Mouse (Mus musculus) kidney, embryonic 16.5 days (tissue): ENCODE measurements around the gene Rhoj. TPM values are rescaled to one million over a fixed set of nuclear protein-coding genes. Genes with fewer than 3 reads are reported as not detected.

Experiments
- ATAC-seq: fragments of 200-750 bp; cut with Nextera tagmentation; 2 replicates; pipeline ENCODE4 v1.8.0; 2017; ENCODE audit warnings: moderate TSS enrichment; ENCODE audit not compliant: low FRiP score, low TSS enrichment
- H3K27ac ChIP-seq: fragments of 300-500 bp; sonication (generic); 2 replicates; pipeline ENCODE4 v1.5.1; 2014; ENCODE audit warnings: low read length
- H3K27me3 ChIP-seq: fragments of 300-500 bp; sonication (generic); 2 replicates; pipeline ENCODE4 v1.6.1; 2014; ENCODE audit warnings: low read length, control low read depth, mixed read lengths; ENCODE audit not compliant: insufficient read depth
- H3K36me3 ChIP-seq: fragments of 300-500 bp; sonication (generic); 2 replicates; pipeline ENCODE4 v1.6.1; 2014; ENCODE audit warnings: low read length, control low read depth, mixed read lengths; ENCODE audit not compliant: insufficient read depth
- H3K4me1 ChIP-seq: fragments of 300-500 bp; sonication (generic); 2 replicates; pipeline ENCODE4 v1.6.1; 2014; ENCODE audit warnings: low read length, control low read depth, mixed read lengths; ENCODE audit not compliant: insufficient read depth
- H3K4me2 ChIP-seq: fragments of 300-500 bp; sonication (generic); replicated peaks from 2 replicates; pipeline ENCODE4 v1.6.1; 2014; ENCODE audit warnings: low read depth, low read length
- H3K4me3 ChIP-seq: fragments of 300-500 bp; sonication (generic); 2 replicates; pipeline ENCODE4 v1.5.1; 2014; ENCODE audit warnings: mild to moderate bottlenecking, low read length
- H3K9ac ChIP-seq: fragments of 300-500 bp; sonication (generic); replicated peaks from 2 replicates; pipeline ENCODE4 v1.6.1; 2014; ENCODE audit warnings: low read length
- H3K9me3 ChIP-seq: fragments of 300-500 bp; sonication (generic); 2 replicates; pipeline ENCODE4 v1.6.1; 2016; ENCODE audit warnings: low read length, control low read depth
- WGBS: fragments of 180-500 bp; shearing (Covaris S2); extraction: QIAGEN DNeasy Blood & Tissue Kit; methylation state at CpG from one replicate; pipeline ENCODE4 v1.1.7; 2014; 5-methylcytosine and 5-hydroxymethylcytosine counted together
- polyA plus RNA-seq: library from polyadenylated mRNA; unstranded; fragments of >200 nt; fragmentation: Nextera tagmentation; extraction: Ambion mirVana; gene quantifications from 2 replicates; pipeline ENCODE4 v1.2.1, GENCODE M21; 2015

Rhoj gene
- polyA plus RNA-seq = 57.3 and 58.3 TPM in 2 replicates

DNA sequence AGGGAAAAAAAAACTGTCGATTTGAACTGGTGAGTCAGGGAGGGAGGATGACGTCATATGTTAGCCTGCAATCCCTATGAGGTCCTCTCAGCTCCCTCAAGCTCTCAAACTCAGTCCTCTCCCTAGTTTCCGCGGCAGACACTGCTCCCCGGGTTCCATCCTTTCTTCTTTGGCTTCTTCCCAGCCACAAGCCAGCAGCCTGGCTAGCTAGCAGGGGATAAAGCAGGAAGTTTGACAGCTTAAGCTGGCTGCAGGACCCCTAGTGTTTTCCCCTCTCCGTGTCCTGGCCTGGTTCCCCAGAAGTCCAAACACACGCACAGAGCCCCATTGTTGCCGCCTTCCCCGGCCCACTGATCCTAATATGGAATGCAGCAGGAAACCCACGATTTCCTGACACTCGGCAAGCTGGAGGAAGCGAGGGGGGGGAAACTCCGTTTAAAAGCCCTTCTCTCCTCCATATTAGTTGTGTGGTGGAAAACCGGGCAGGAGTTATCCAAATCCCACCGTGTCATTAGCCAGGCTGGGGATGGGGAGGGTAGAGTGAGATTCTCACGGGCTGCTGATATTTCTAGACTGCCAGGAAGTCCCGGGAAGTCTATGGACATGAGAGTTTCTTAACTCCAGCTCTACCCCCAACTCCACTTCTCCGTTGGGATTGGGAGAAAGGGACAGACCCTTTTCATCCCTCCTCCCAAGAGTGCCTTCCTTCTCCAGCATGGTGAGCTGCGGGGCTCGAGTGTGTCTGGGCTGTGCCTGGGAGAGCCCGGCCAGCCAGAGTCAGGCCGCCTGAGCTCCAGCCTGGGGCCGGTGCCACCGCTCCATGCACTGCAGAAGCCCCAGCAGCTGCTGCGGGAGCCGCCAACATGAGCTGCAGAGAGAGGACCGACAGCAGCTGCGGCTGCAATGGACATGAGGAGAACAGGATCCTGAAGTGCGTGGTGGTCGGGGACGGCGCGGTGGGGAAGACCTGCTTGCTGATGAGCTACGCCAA, at the start of gene Rhoj:
Gene Rhoj, plus strand, starts transcription at position 362 of the 991 bp plus-strand sequence.
- peak; percentile 83 for ATAC-seq
- Histone ChIP-seq H3K4me2 (peak within 1 kb of the TSS; percentile 82), H3K4me1 (peaks cover 4% of the 10 kb centered on the region; the same call in 1 of the 2 replicates), H3K9ac (peak within 1 kb of the TSS; percentile 73), H3K4me3 (peak within 1 kb of the TSS; percentile 56), H3K36me3 (no peaks in the 10 kb centered on the region), H3K9me3 (no peaks in the 10 kb centered on the region), H3K27ac (peak within 1 kb of the TSS; percentile 89), H3K27me3 (no peaks in the 10 kb centered on the region)
- WGBS = under 1% methylated on average over 34 of the region's 34 CpGs

DNA sequence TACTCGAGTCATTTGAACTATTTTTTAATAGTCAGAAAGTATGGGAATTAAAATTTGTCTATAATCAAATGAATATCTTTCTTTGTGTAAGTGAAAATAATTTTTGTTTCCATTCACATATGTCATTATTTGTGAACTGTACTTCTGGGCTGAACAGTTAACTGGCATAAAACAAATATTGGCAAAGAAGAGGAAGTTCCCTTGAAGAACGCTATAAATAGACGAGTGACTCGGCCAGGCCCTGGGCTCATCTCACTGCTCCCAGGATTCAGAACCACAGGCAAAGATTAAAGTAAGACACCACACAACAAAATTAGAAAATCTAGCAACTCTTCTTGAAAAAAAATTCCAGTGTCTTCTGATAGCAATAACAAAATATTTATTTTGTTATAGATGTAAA, 36.4 kb upstream of the Rhoj start:
- ATAC-seq = no peak
- H3K36me3 ChIP-seq = no peaks in the 10 kb centered on the region
- no peak overlapping the region for H3K4me2 ChIP-seq
- H3K4me1 ChIP-seq = no peaks in the 10 kb centered on the region
- no peak overlapping the region for H3K4me3 ChIP-seq
- H3K9ac ChIP-seq = no peak overlapping the region
- no peaks in the 10 kb centered on the region for H3K9me3 ChIP-seq
- no peaks in the 10 kb centered on the region for H3K27me3 ChIP-seq
- 68% methylated on average over 4 of the region's 4 CpGs for WGBS
- H3K27ac ChIP-seq = no peak overlapping the region

DNA sequence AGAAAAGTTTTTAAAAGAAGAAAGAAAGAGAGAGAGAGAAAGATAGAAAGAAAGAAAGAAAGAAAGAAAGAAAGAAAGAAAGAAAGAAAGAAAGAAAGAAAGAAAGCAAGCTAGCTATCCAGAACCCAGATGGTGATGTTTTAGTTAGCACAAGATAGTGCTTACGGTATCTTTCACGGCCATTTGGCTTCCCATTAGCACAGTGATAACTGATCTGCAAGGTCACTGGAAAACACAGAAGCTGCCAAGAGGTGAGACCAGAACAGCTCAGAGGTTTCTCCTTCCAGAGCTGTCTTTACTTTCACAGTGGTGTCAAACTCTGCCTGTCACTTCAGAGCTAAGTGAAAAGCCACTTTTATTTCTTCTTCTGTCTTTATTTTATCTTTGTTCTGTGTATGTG, 32.4 kb upstream of the Rhoj start:
- H3K9me3 ChIP-seq = no peaks in the 10 kb centered on the region
- H3K36me3 ChIP-seq = no peaks in the 10 kb centered on the region
- H3K27me3 ChIP-seq = no peaks in the 10 kb centered on the region
- H3K4me1 ChIP-seq = no peaks in the 10 kb centered on the region
- H3K27ac ChIP-seq = no peak overlapping the region
- WGBS = 26% methylated on average over 2 of the region's 2 CpGs
- H3K4me3 ChIP-seq = no peak overlapping the region
- no peak overlapping the region for H3K9ac ChIP-seq
- ATAC-seq = no peak
- no peak overlapping the region for H3K4me2 ChIP-seq

DNA sequence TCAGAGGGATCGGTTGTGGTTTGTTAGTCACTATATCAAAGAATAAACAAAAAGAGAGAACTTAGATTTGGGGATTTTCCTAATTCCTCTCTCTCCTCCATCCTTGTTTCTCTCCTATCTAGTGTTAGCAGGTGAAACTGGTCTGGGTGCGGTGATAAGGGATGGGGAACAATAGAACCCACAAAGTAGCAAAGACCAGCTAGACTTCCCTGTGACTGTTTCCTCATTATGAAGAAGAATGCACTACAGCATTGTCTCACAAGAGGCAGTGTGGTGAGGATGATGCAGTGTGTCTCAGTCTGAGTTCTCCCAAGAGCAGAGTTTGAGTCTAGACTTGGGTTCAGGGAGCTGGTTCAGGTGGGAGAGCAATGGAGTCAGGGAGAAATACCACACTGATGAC, 30.7 kb upstream of the Rhoj start:
- no peaks in the 10 kb centered on the region for H3K36me3 ChIP-seq
- no peaks in the 10 kb centered on the region for H3K27me3 ChIP-seq
- H3K4me2 ChIP-seq = no peak overlapping the region
- H3K27ac ChIP-seq = no peak overlapping the region
- no peaks in the 10 kb centered on the region for H3K4me1 ChIP-seq
- H3K4me3 ChIP-seq = no peak overlapping the region
- no peak overlapping the region for H3K9ac ChIP-seq
- no peaks in the 10 kb centered on the region for H3K9me3 ChIP-seq
- no peak for ATAC-seq
- WGBS = 97% methylated on average over 2 of the region's 2 CpGs

DNA sequence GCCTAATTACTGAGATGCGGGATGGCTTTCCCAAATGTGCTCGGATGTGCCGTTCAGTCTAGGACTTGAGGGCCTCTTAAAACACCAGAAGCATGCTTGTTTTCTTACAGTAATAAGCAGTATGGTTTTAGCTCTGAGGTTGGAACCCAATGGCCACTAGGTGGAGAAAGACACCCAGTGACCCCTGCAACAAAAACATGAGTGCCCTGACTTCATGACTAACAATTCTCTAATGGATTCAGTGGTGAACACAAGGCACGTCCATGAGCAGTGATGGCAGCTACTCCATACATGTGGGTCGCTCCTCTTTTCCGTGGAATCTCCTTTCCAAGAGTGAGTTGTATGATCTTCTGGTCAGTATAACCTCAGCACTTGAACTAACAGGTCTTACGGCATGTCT, 27.6 kb upstream of the Rhoj start:
- WGBS = 72% methylated on average over 7 of the region's 7 CpGs
- H3K27ac ChIP-seq = no peak overlapping the region

DNA sequence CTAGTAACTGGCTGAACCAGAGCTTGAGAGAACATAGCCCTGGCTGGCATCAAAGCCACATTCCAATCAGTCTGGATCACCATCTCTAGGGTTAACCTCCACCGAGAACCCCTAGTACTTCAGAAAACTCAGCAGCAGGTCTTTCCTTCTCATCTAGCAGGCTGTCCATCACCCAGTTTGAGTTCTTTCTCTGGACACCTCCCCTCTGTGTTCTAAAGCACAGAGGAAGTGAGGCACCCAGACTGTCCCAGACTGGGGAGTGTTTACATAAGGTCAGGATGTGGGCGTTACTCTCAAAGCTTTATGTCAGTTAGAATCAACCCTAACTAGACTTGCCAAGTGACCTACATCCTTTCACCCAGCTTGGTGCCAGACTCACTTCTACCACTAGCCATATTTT, 24.9 kb upstream of the Rhoj start:
- Histone ChIP-seq H3K36me3 (no peaks in the 10 kb centered on the region), H3K27me3 (no peaks in the 10 kb centered on the region), H3K9me3 (no peaks in the 10 kb centered on the region), H3K27ac (no peak overlapping the region), H3K4me1 (peaks cover 3% of the 10 kb centered on the region; the same call in 1 of the 2 replicates), H3K4me2 (no peak overlapping the region), H3K9ac (no peak overlapping the region), H3K4me3 (no peak overlapping the region)
- 31% methylated on average over 2 of the region's 2 CpGs for WGBS
- ATAC-seq = no peak

More for the DNA sequence above, 27.6 kb upstream of the Rhoj start:
- Histone ChIP-seq H3K27me3 (no peaks in the 10 kb centered on the region), H3K4me2 (no peak overlapping the region), H3K36me3 (no peaks in the 10 kb centered on the region), H3K9ac (no peak overlapping the region), H3K4me3 (no peak overlapping the region), H3K9me3 (no peaks in the 10 kb centered on the region), H3K4me1 (peaks cover 3% of the 10 kb centered on the region; the same call in 1 of the 2 replicates)
- no peak for ATAC-seq

DNA sequence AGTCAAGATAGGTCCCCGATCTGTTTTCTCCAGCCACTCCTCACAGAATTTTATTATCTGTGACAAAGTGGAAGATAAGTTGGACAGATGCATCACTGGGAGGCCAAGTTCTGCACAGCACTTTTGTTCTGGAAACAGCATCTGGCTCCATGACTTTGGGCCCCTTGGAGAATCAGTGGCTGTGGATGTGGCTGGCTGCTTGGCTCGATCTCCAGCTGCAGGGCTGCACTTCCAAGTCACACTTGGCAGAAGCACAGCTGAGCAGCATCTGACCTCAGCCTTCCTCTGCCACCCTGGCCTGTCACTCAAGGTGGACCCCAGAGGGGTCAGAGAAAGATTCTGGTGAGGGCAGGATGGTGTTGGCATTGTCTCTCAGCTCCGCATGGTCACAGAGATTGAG, 22.0 kb upstream of the Rhoj start:
- no peak overlapping the region for H3K4me3 ChIP-seq
- no peak for ATAC-seq
- WGBS = 41% methylated on average over 3 of the region's 3 CpGs

DNA sequence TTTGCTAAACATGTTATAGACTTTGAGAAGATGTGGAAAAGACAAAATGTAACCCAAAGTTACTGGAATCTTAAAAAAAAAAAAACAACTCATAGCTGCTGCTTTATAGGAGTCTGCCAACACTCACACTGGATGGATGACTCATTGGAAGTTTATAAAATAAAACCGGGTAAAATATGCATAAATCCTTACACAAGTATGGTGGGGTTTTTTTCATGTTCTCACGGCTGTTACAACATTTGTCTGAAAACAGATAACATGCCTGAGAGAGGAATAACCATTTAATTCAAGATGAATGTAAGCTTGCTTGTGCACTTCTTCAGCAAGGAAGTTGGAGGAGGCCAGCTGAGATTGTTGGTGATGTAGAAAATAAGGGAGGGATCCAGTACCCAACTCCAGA, 17.6 kb upstream of the Rhoj start:
- Histone ChIP-seq H3K27me3 (no peaks in the 10 kb centered on the region), H3K4me1 (no peaks in the 10 kb centered on the region), H3K9me3 (no peaks in the 10 kb centered on the region), H3K4me3 (no peak overlapping the region), H3K27ac (no peak overlapping the region), H3K4me2 (no peak overlapping the region), H3K36me3 (no peaks in the 10 kb centered on the region), H3K9ac (no peak overlapping the region)
- no peak for ATAC-seq
- WGBS = 75% methylated on average over 2 of the region's 2 CpGs

More for the DNA sequence above, 22.0 kb upstream of the Rhoj start:
- Histone ChIP-seq H3K27me3 (no peaks in the 10 kb centered on the region), H3K4me2 (no peak overlapping the region), H3K9ac (no peak overlapping the region), H3K9me3 (no peaks in the 10 kb centered on the region), H3K36me3 (no peaks in the 10 kb centered on the region), H3K27ac (no peak overlapping the region), H3K4me1 (peaks cover 3% of the 10 kb centered on the region; the same call in 1 of the 2 replicates)

DNA sequence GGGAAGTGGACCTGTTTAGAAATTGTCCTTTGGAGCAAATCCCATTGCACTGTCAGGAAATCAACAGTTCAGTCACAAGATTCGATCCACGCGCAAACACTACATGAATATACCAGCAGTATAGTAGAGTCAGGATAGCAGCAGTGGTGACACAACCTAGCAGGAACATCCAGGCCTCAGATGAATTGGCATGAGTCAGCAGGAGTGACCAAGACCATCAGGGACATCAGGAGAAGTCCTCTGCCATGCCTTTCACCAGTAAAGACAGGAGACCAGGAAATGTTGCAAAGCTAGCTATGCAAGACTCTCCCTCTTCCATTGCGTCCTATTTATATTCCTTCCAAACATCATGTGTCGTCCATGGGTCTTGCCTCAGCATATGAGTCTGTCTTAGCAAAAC, 16.6 kb upstream of the Rhoj start:
- no peak for ATAC-seq
- Histone ChIP-seq H3K9me3 (no peaks in the 10 kb centered on the region), H3K4me2 (no peak overlapping the region), H3K36me3 (no peaks in the 10 kb centered on the region), H3K9ac (no peak overlapping the region), H3K4me3 (no peak overlapping the region), H3K27ac (no peak overlapping the region), H3K4me1 (no peaks in the 10 kb centered on the region), H3K27me3 (no peaks in the 10 kb centered on the region)
- 94% methylated on average over 5 of the region's 5 CpGs for WGBS

DNA sequence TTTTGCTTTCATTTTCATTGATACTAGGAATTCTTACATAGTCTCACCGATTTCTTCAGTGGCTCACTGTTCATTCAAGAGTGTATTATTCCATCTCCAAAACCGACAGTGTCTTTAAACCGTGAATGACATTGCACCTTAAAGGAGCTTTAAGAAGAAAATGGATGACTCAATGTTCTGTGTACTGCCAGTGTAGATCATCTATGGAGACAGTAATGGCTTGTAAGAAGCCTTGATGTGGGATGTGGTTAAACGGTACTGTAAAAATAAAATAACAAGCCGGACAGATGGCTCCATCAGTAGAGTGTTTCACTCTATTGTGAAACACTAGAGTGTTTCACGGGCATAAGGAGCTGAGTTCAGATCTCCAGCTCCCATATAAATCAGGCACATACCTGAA, 15.2 kb upstream of the Rhoj start:
- H3K4me2 ChIP-seq = no peak overlapping the region
- H3K4me1 ChIP-seq = no peaks in the 10 kb centered on the region
- H3K9ac ChIP-seq = no peak overlapping the region
- ATAC-seq = no peak
- no peak overlapping the region for H3K4me3 ChIP-seq
- WGBS = 84% methylated on average over 6 of the region's 6 CpGs
- H3K36me3 ChIP-seq = no peaks in the 10 kb centered on the region
- H3K9me3 ChIP-seq = no peaks in the 10 kb centered on the region
- H3K27ac ChIP-seq = no peak overlapping the region
- no peaks in the 10 kb centered on the region for H3K27me3 ChIP-seq
